Mouse (Mus musculus) liver, adult 2 months (tissue): ENCODE measurements around the gene Evc2.

ENCODE experiments used
- CTCF ChIP-seq: fragments of 200-500 bp; IDR thresholded peaks from 2 replicates; pipeline ENCODE4 v1.5.1; 2011; ENCODE audit warnings: low read depth, low read length, control low read depth
- POLR2A ChIP-seq: fragments of 200-500 bp; IDR thresholded peaks from 2 replicates; pipeline ENCODE4 v1.6.1; 2011; ENCODE audit warnings: low read length, control low read depth; ENCODE audit not compliant: insufficient read depth; ENCODE audit errors: extremely low read depth

DNA sequence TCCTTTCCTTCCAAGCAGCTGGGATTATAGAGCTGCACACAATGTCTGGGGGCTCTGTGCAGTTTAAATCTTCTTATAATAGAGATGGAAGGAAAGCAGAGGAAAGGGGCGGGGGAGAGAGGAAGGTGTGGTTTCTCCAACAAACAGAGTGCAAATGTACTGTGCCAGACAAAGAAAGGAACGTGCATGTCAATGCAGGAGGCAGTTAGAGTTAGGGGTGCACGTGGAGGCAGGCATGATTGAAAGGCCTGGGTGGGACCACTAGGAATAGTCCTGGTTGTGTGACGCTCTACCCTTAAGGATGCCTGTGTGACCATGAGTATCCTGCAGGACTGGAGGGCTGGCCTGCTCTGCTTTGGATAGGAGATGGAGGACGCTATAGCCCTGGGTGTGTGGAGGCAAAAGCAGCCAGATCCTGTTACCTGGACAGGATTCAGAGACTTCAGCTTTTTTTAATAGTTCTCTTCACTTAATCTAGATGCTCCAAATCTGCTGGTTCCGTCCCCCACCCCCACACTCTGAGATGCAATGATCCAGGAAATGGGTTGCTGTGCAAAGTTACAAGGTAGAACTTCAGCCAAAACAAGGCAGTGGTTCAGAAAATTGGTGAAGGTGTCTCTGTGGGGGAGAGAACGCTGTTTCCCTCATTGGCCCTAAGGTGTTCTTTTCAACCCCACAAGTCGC lies 7.7 kb upstream of the Evc2 start:
- TF ChIP-seq CTCF (no peak), POLR2A (no peak)
